Mouse (Mus musculus) MEL (cell line): ENCODE measurements at regions not wholly inside any gene's neighbourhood (a gene's known extent, or its start where the extent isn't known, plus 50 kb on each side); places are given as distances from the start of the nearest gene placed in this dataset.
"Not testable (repeated sequence)": the region's sequence is repeated elsewhere in the genome, so short reads cannot be mapped to it uniquely, and the experiment has no call there.

Experiments
- DNase-seq: peaks from one replicate; pipeline ENCODE4 v3.0.0; 2011; ENCODE audit warnings: low read depth, low spot score
- H3K27ac ChIP-seq: 2 replicates; pipeline ENCODE4 v1.5.1; 2012; ENCODE audit warnings: low read depth, mild to moderate bottlenecking, control low read depth, low read length, moderate library complexity; ENCODE audit not compliant: control insufficient read depth
- H3K27me3 ChIP-seq, 2 experiments: fragments of 150-350 bp in 1 of 2; sonication (generic) in 1 of 2; 2 replicates each; pipeline ENCODE4 v1.6.1; 2012; ENCODE audit warnings: low read length in 2 of 2, mild to moderate bottlenecking in 2 of 2, improper control_type of control experiment in 1 of 2, moderate library complexity in 1 of 2; ENCODE audit not compliant: insufficient read depth in 2 of 2, control insufficient read depth in 1 of 2
- H3K36me3 ChIP-seq, 2 experiments: 2 replicates each; pipeline ENCODE4 v1.6.1; 2012 to 2014; ENCODE audit warnings: low read length in 2 of 2, improper control_type of control experiment in 1 of 2, inconsistent platforms in 1 of 2, mild to moderate bottlenecking in 1 of 2; ENCODE audit not compliant: insufficient read depth in 2 of 2, control insufficient read depth in 1 of 2
- H3K4me1 ChIP-seq, 2 experiments: fragments of 150-350 bp in 1 of 2; sonication (generic) in 1 of 2; 2 replicates each; pipeline ENCODE4 v1.6.1; 2012; ENCODE audit warnings: low read length in 2 of 2, improper control_type of control experiment in 1 of 2, mild to moderate bottlenecking in 1 of 2; ENCODE audit not compliant: insufficient read depth in 2 of 2, control insufficient read depth in 1 of 2
- H3K4me3 ChIP-seq, 2 experiments: fragments of 150-350 bp in 1 of 2; sonication (generic) in 1 of 2; 2 replicates each; pipeline ENCODE4 v1.5.1; 2012; ENCODE audit warnings: low read depth in 2 of 2, low read length in 2 of 2, mild to moderate bottlenecking in 2 of 2, moderate library complexity in 2 of 2, control low read depth in 1 of 2, improper control_type of control experiment in 1 of 2; ENCODE audit not compliant: control insufficient read depth in 1 of 2, insufficient read depth in 1 of 2
- H3K79me2 ChIP-seq: 2 replicates; pipeline ENCODE4 v1.6.1; 2012; ENCODE audit warnings: mild to moderate bottlenecking, low read length, moderate library complexity; ENCODE audit not compliant: control insufficient read depth, poor library complexity, insufficient read depth
- H3K9ac ChIP-seq: 2 replicates; pipeline ENCODE4 v1.6.1; 2012; ENCODE audit warnings: low read depth, mild to moderate bottlenecking, control low read depth, low read length, moderate library complexity; ENCODE audit not compliant: control insufficient read depth, poor library complexity, severe bottlenecking
- H3K9me3 ChIP-seq: fragments of 150-350 bp; sonication (generic); replicated peaks from 2 replicates; pipeline ENCODE4 v1.6.1; 2012; ENCODE audit warnings: mild to moderate bottlenecking, low read length, improper control_type of control experiment, moderate library complexity; ENCODE audit not compliant: insufficient read depth
- CHD1 ChIP-seq: IDR thresholded peaks from 2 replicates; pipeline ENCODE4 v1.6.1; 2012; ENCODE audit warnings: low read depth, mild to moderate bottlenecking, inconsistent platforms, low read length, improper control_type of control experiment
- CHD2 ChIP-seq: IDR thresholded peaks from 2 replicates; pipeline ENCODE4 v1.6.1; 2011; ENCODE audit warnings: low read length, improper control_type of control experiment
- JUND ChIP-seq: IDR thresholded peaks from 2 replicates; pipeline ENCODE4 v1.6.1; 2011; ENCODE audit warnings: low read depth, mild to moderate bottlenecking, improper control_type of control experiment, low read length
- KAT2A ChIP-seq: conservative IDR thresholded peaks from 2 replicates; pipeline ENCODE4 v1.6.1; 2012; ENCODE audit warnings: low read depth, low read length, improper control_type of control experiment, inconsistent platforms
- MXI1 ChIP-seq: IDR thresholded peaks from 2 replicates; pipeline ENCODE4 v1.6.1; 2011; ENCODE audit warnings: mild to moderate bottlenecking, low read depth, low read length, improper control_type of control experiment
- MYB ChIP-seq: IDR thresholded peaks from 2 replicates; pipeline ENCODE4 v1.6.1; 2011; ENCODE audit warnings: mild to moderate bottlenecking, low read depth, low read length, improper control_type of control experiment
- MYC ChIP-seq: IDR thresholded peaks from 2 replicates; pipeline ENCODE4 v1.6.1; 2011; ENCODE audit warnings: low read depth, mild to moderate bottlenecking, low read length, improper control_type of control experiment, moderate library complexity
- NELFE ChIP-seq: IDR thresholded peaks from 2 replicates; pipeline ENCODE4 v1.6.1; 2011; ENCODE audit warnings: low read depth, low read length, improper control_type of control experiment
- NRF1 ChIP-seq: IDR thresholded peaks from 2 replicates; pipeline ENCODE4 v1.6.1; 2014; ENCODE audit warnings: low read depth, mild to moderate bottlenecking, inconsistent platforms, low read length, improper control_type of control experiment, moderate library complexity; ENCODE audit not compliant: poor library complexity, insufficient read depth, severe bottlenecking
- RAD21 ChIP-seq: IDR thresholded peaks from 2 replicates; pipeline ENCODE4 v1.6.1; 2011; ENCODE audit warnings: mild to moderate bottlenecking, low read depth, low read length, improper control_type of control experiment
- USF2 ChIP-seq, 2 experiments: IDR thresholded peaks; 2 replicates each; pipeline ENCODE4 v1.6.1; 2011 to 2012; ENCODE audit warnings: improper control_type of control experiment in 2 of 2, low read length in 2 of 2, borderline replicate concordance in 1 of 2, inconsistent platforms in 1 of 2, low read depth in 1 of 2, mild to moderate bottlenecking in 1 of 2; ENCODE audit not compliant: insufficient read depth in 1 of 2
- ZNF384 ChIP-seq: IDR thresholded peaks from 2 replicates; pipeline ENCODE4 v1.6.1; 2012; ENCODE audit warnings: low read depth, mild to moderate bottlenecking, inconsistent platforms, low read length, improper control_type of control experiment

DNA sequence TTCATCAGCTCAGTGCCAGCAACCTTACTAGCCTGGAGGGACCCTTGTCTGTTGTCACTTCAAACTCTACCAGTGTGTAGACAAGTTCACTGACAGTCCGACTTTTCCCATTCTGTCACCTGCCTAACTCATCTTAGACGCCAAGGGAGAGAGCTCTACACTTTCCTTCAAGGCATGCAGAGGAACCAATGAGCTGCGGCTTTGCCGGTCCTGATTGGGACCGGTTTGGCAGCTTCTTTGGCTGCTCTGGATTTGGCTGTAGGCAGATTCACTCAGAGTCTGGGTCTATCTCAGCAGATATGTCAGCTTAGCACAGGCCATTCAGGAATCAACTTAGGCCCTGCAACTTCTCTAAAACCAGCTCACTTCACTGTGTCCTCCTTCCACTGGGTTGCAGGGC lies 264.3 kb downstream of the 1810013L24Rik start:
- Histone ChIP-seq H3K4me3 (no peak overlapping the region), H3K27ac (no peak overlapping the region), H3K9me3 (no peaks in the 10 kb centered on the region), H3K27me3 (no peaks in the 10 kb centered on the region), H3K36me3 (no peaks in the 10 kb centered on the region), H3K9ac (no peak overlapping the region), H3K79me2 (no peaks in the 10 kb centered on the region), H3K4me1 (no peaks in the 10 kb centered on the region)
- no peak for DNase-seq
- TF ChIP-seq MXI1 (no peak), MYC (no peak)

DNA sequence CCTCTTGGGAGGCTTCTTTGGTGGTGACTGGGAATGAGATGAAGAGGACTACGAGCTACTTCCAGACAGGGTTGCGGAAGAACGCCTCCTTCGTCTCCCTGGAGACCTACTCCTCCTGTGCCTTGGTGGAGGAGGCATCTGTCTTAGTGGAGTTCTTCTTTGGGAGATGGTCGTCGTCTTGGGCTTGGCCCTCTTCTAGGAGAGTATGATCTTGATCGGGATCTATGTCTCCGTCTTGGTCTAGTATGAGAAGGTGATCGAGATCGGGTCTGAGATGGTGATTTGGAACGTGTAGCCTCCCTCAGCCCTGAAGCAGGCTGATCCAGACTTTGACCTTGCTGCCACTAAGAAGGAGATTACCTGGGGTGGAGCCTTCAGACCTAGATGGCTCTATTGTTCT lies 276.3 kb downstream of the 1810013L24Rik start:
- no peak overlapping the region for H3K4me3 ChIP-seq
- no peaks in the 10 kb centered on the region for H3K9me3 ChIP-seq
- no peaks in the 10 kb centered on the region for H3K27me3 ChIP-seq
- H3K27ac ChIP-seq: no peak overlapping the region
- DNase-seq: no peak
- H3K9ac ChIP-seq: no peak overlapping the region
- no peaks in the 10 kb centered on the region for H3K36me3 ChIP-seq
- no peaks in the 10 kb centered on the region for H3K4me1 ChIP-seq
- no peaks in the 10 kb centered on the region for H3K79me2 ChIP-seq
- TF ChIP-seq USF2 (IDR thresholded peaks at IDR 0.05; ENCODE audit: borderline replicate concordance in 1 of 2, insufficient read depth in 1 of 2, low read depth in 1 of 2, low read length in 2 of 2) (no peak), RAD21 (no peak), CHD2 (no peak), KAT2A (no peak), NELFE (no peak), JUND (no peak), CHD1 (no peak), NRF1 (no peak), MYB (no peak), ZNF384 (no peak)
- TF ChIP-seq, all 39 proteins: peak for 0

DNA sequence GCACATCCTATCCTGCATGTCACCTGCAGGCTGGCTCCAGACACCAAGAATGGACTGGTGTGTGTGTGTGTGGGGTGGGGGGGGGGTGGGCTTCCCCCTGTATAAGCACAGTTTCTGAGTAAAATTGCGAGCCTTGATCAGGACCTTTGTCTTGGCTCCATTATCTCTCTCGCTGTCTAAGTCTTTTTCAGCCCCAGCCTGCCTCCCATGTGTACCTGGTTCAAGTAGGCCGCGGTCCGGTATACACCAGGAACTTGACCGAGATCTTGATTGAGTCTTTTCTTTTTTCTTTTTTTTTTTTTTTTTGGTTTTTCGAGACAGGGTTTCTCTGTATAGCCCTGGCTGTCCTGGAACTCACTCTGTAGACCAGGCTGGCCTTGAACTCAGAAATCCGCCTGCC lies 276.8 kb downstream of the 1810013L24Rik start:
- H3K9ac ChIP-seq, H3K4me1 ChIP-seq, H3K79me2 ChIP-seq, H3K9me3 ChIP-seq, H3K27ac ChIP-seq, H3K27me3 ChIP-seq, DNase-seq, H3K4me3 ChIP-seq, H3K36me3 ChIP-seq: not testable (repeated sequence)
